ENCODE assay signal across 8 mouse cellular contexts in the genomic region with DNA sequence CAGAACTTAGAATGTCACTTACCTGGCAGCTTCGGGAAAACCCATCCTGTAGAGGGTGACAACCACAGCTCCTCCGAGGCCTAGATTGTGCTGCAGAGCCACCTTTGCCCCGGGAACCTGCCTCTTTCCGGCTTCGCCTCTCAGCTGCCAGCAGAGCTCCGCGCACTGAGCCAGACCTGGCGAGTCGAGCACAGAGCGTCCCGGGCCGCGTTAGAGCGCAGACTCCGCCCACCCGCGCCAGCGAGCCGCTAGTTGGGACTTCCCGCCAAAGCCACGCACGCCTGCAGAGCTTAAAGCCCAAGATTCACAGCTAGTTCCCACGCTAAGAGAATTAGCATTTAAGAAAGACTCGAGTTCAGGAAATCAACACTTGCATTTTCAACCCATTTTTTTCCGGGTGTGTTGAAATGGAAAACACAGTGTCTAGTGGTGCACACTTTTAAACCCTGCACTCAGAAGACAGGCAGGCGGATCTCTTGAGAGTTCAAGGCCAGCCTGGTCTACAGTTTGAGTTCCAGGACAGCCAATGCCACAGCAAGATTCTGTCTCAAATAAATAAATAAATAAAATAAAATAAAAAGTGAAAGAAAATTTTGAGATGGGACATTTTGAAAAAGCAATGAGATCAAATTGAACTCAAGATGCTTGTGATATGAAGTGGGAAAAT. TPM values are rescaled to one million over a fixed set of nuclear protein-coding genes. Genes with fewer than 3 reads are reported as not detected.
DNase-seq lines count a peak whose midpoint lies in the region; ATAC-seq and TF ChIP-seq lines count a peak whose summit lies in the region.

No protein-coding gene starts in this region.

- peak overlapping the region; percentile 40; the same call in 1 of the 2 replicates for H3K9ac ChIP-seq in ES-Bruce4 (ENCODE audit: low read depth, poor library complexity, severe bottlenecking)
- H3K9ac ChIP-seq in forebrain, embryonic 14.5 days (ENCODE audit: low read length) = peak overlapping the region; percentile 62

- DNase-seq in forebrain, embryonic 14.5 days (ENCODE audit: low spot score) = peak; percentile 98
- DNase-seq in heart, postnatal 25 days (ENCODE audit: low spot score) = peak; percentile 89
- DNase-seq in layer of hippocampus, adult 18-20 months (ENCODE audit: low spot score in 2 of 2) = peak; percentile 89 to 94
- peak; percentile 89 for DNase-seq in lung, adult 2 months
- DNase-seq in thymus, adult 18-20 months = peak; percentile 95 to 96

- no peak for TF ChIP-seq CTCF in ES-Bruce4 (IDR thresholded peaks at IDR 0.05; ENCODE audit: low read depth, low read length)
- no peak for TF ChIP-seq CTCF in lung, adult 2 months (IDR thresholded peaks at IDR 0.05; ENCODE audit: insufficient read depth, low read length)

- no peak overlapping the region for H3K27ac ChIP-seq in ES-Bruce4 (ENCODE audit: insufficient read depth, low read length)
- H3K27ac ChIP-seq in forebrain, embryonic 14.5 days (ENCODE audit: low read depth, low read length) = no peak overlapping the region

- TF ChIP-seq EP300 in ES-Bruce4 (IDR thresholded peaks at IDR 0.05; ENCODE audit: insufficient read depth, low read depth, low read length) = peak; percentile 68; the same call in 1 of the 2 replicates

- H3K4me2 ChIP-seq in forebrain, embryonic 14.5 days (ENCODE audit: low read length) = peak overlapping the region; percentile 77

- H3K4me1 ChIP-seq in ES-Bruce4 (ENCODE audit: control insufficient read depth, insufficient read depth, low read length) = peaks cover 1% of the 10 kb centered on the region
- H3K4me1 ChIP-seq in forebrain, embryonic 14.5 days (ENCODE audit: control insufficient read depth, insufficient read depth, low read length) = 0 out of 2 replicates have a peak, but pooled peaks cover 5% of the 10 kb centered on the region
- no peaks in the 10 kb centered on the region; the same call in 1 of the 2 replicates for H3K4me1 ChIP-seq in lung, adult 2 months (ENCODE audit: control insufficient read depth, insufficient read depth, low read length)

- H3K4me3 ChIP-seq in ES-Bruce4 (ENCODE audit: low read depth, low read length) = peak overlapping the region; percentile 55
- H3K4me3 ChIP-seq in forebrain, embryonic 14.5 days (ENCODE audit: low read depth, low read length) = peak overlapping the region; percentile 45
- H3K4me3 ChIP-seq in lung, adult 2 months (replicated peaks; ENCODE audit: extremely low read depth, low read depth, low read length) = peak overlapping the region; percentile 63

- no peaks in the 10 kb centered on the region for H3K27me3 ChIP-seq in ES-Bruce4 (ENCODE audit: control insufficient read depth, insufficient read depth, low read length, poor library complexity, severe bottlenecking)
- no peaks in the 10 kb centered on the region for H3K27me3 ChIP-seq in forebrain, embryonic 14.5 days (replicated peaks; ENCODE audit: control insufficient read depth, insufficient read depth, low read length)

- no peaks in the 10 kb centered on the region for H3K9me3 ChIP-seq in ES-Bruce4 (replicated peaks; ENCODE audit: control insufficient read depth, insufficient read depth, low read length, poor library complexity, severe bottlenecking)
- no peaks in the 10 kb centered on the region for H3K9me3 ChIP-seq in forebrain, embryonic 14.5 days (replicated peaks; ENCODE audit: control insufficient read depth, low read length)

- intact Hi-C loops in heart, postnatal 25 days (cut with DNase I) = loop anchor here (2.0 to 10.0 kb wide), 2 partner anchors 47 to 233 kb away; a partner anchor contains a TSS

- TF ChIP-seq POLR2A in ES-Bruce4 (IDR thresholded peaks at IDR 0.05; ENCODE audit: insufficient read depth, low read length) = no peak
- TF ChIP-seq POLR2A in lung, adult 2 months (IDR thresholded peaks at IDR 0.05; ENCODE audit: borderline replicate concordance, extremely low read depth, low read depth, low read length) = peak; percentile 54; the same call in 1 of the 2 replicates

- peaks cover 8% of the 10 kb centered on the region; the same call in 1 of the 2 replicates for H3K36me3 ChIP-seq in ES-Bruce4 (ENCODE audit: control insufficient read depth, insufficient read depth, low read length, poor library complexity, severe bottlenecking)
- peaks cover 16% of the 10 kb centered on the region; the same call in 1 of the 2 replicates for H3K36me3 ChIP-seq in forebrain, embryonic 14.5 days (ENCODE audit: control insufficient read depth, insufficient read depth, low read length)

- ATAC-seq in cerebellum, adult (ENCODE audit: insufficient number of reproducible peaks, low FRiP score, low TSS enrichment) = peak; percentile 99
- ATAC-seq in forebrain, embryonic 14.5 days = peak; percentile 98
- ATAC-seq in neutrophil, adult 5-6 weeks (ENCODE audit: extremely low read depth, insufficient number of reproducible peaks, low FRiP score, poor library complexity, severe bottlenecking) = peak; percentile 98

- WGBS in forebrain, embryonic 14.5 days = 2% methylated on average over 26 of the region's 26 CpGs
- WGBS in lung, adult 2 months = 2% methylated on average over 26 of the region's 26 CpGs

RNA-seq across cellular contexts. Expression of a gene that starts 24.9 kb away (rescaled TPM):
- 3.3 and 4.4 TPM in 2 replicates for polyA plus RNA-seq in ES-Bruce4 (2011; ENCODE audit: insufficient read depth, insufficient read length, low read depth, missing spikeins)
- 0.19 and 0.85 TPM in 2 replicates for polyA plus RNA-seq in forebrain, embryonic 14.5 days (2014; fragmentation: Nextera tagmentation; extraction: Ambion mirVana)
- 10 to 100 TPM; 32.3 to 32.6 TPM for total RNA-seq in heart, postnatal 25 days (2021)
- 1 to 10 TPM; 6.8 to 8.4 TPM for total RNA-seq in layer of hippocampus, adult 18-20 months (2021)
- polyA plus RNA-seq in lung, adult 2 months (2012; rRNA removed) = 56.1 and 59.8 TPM in 2 replicates
- total RNA-seq in neutrophil, adult 5-6 weeks (2017) = 0.35 TPM in 1 of 2 replicates, not detected in the other
